Mouse (Mus musculus) CH12.LX (cell line): ENCODE results near the gene Sobp.

Source experiments
- CTCF ChIP-seq, 2 experiments: IDR thresholded peaks in 1 of 2; conservative IDR thresholded peaks in 1 of 2; 2 replicates each; pipeline ENCODE4 v1.5.1; 2011 to 2012; ENCODE audit warnings: low read depth in 2 of 2, low read length in 2 of 2, improper control_type of control experiment in 1 of 2, inconsistent platforms in 1 of 2, mild to moderate bottlenecking in 1 of 2, moderate library complexity in 1 of 2
- MYC ChIP-seq: IDR thresholded peaks from 2 replicates; pipeline ENCODE4 v1.6.1; 2011; ENCODE audit warnings: low read depth, mild to moderate bottlenecking, improper control_type of control experiment, low read length
- POLR2A ChIP-seq: IDR thresholded peaks from 2 replicates; pipeline ENCODE4 v1.6.1; 2011; ENCODE audit warnings: low read depth, mild to moderate bottlenecking, improper control_type of control experiment, low read length

DNA sequence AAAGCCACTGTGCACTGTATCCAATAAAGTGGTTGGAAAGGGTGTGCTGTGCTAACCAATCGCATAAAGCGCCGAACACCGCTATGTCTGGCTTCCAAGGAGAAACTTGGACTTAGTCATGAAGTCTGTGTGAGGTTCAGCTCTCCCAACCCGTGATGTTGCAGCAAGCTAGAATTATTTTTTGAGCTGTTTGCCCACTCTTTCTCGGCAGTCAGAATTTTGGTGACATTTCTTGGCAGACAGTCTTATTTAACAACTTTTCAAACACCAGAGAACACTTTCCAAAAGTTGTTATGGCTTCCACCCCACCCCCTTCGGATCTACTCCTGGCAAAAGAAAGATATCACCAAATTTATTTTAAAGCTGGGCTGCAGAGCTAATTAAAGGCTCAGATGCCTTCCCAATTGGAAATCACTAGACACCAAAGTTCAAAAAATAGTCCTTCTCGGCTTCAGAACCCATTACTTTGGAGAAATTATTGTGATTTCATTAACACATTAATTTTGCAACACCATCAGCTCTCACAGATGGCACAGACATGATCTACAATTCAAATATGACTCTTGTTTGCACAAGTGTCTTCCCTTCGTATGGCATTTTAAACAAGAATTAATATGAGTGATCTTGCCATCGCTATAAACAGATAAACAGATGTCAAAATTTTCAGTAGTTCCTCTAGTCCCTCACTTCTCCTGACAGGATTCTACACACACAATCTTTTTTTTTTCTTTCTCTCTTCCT is 150.7 kb downstream of the Sobp start:
- no peak for TF ChIP-seq POLR2A
- TF ChIP-seq MYC = no peak
- no peak for TF ChIP-seq CTCF (conservative IDR thresholded peaks at IDR 0.05 in 1 of 2, IDR thresholded peaks at IDR 0.05 in 1 of 2; ENCODE audit: low read depth in 2 of 2, low read length in 2 of 2)
